Comparison of ENCODE assay signal across 39 mouse cellular contexts in the genomic region with DNA sequence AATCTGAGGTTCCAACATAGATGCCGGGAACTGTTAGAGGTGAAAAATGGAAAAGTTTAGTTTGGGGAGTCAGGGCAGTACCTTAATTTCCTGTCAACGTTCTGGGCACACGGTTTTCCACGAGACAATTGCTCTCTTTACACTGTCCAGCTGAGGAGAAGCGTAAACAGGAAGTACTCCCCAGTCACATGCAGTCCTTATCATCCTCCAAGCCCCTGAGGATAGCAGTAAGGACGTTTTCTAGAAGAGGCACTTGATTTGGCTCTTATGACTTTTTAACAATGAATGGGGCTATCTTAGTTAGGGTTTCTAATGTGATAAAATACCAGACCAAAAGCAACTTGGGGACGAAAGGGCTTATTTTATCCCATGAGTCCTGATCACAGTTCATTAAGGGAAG. TPM values are rescaled to one million over a fixed set of nuclear protein-coding genes. Genes with fewer than 3 reads are reported as not detected.
A peak's percentile ranks its signal among the peaks of the same experiment; 100 is the strongest.
DNase-seq lines count a peak whose midpoint lies in the region; ATAC-seq and TF ChIP-seq lines count a peak whose summit lies in the region.
"Had no signal": no experiment of that assay in that cellular context is flagged by ENCODE, and none has a peak within 500 bp of the region (broad histone marks: within the 10 kb centered on the region; RNA-seq: fewer than 3 reads in every experiment).

No protein-coding gene starts in this region.

- no peak overlapping the region for H3K4me3 ChIP-seq in heart, adult 2 months
- H3K4me3 ChIP-seq in heart, embryonic 12.5 days = no peak overlapping the region
- H3K4me3 ChIP-seq in liver, embryonic 11.5 days (ENCODE audit: low read depth, low read length) = no peak overlapping the region
- no peak overlapping the region for H3K4me3 ChIP-seq in bone marrow macrophage, adult 2 months (ENCODE audit: insufficient read depth, low read length)
- no peak overlapping the region for H3K4me3 ChIP-seq in small intestine, adult 2 months (ENCODE audit: low read depth, low read length)
- H3K4me3 ChIP-seq: embryonic facial prominence, embryonic 12.5 days; forebrain, embryonic 10.5 days; forebrain, embryonic 15.5 days; heart, embryonic 15.5 days; layer of hippocampus, adult 2 months; midbrain, embryonic 10.5 days; midbrain, embryonic 15.5 days; neural tube, embryonic 12.5 days had no signal

- H3K79me2 ChIP-seq in heart, adult 2 months (replicated peaks; ENCODE audit: control insufficient read depth, insufficient read depth, low read length) = no peaks in the 10 kb centered on the region

- no peaks in the 10 kb centered on the region for H3K9me3 ChIP-seq in heart, embryonic 12.5 days (replicated peaks)
- H3K9me3 ChIP-seq in liver, embryonic 11.5 days (ENCODE audit: control insufficient read depth, low read length) = no peaks in the 10 kb centered on the region
- H3K9me3 ChIP-seq: embryonic facial prominence, embryonic 12.5 days; forebrain, embryonic 10.5 days; forebrain, embryonic 15.5 days; heart, embryonic 15.5 days; midbrain, embryonic 10.5 days; midbrain, embryonic 15.5 days; neural tube, embryonic 12.5 days had no signal

- 24% methylated on average over 7 of the region's 7 CpGs for whole genome bisulfite sequencing in heart, adult 2 months
- 45% methylated on average over 7 of the region's 7 CpGs for WGBS in heart, embryonic 12.5 days
- WGBS in liver, embryonic 11.5 days = 47% methylated on average over 7 of the region's 7 CpGs
- 59% methylated on average over 7 of the region's 7 CpGs for WGBS in small intestine, adult 2 months

- H3K27me3 ChIP-seq in heart, adult 2 months (ENCODE audit: control insufficient read depth, insufficient read depth, low read length) = no peaks in the 10 kb centered on the region
- H3K27me3 ChIP-seq in heart, embryonic 12.5 days (replicated peaks) = no peaks in the 10 kb centered on the region
- H3K27me3 ChIP-seq in liver, embryonic 11.5 days (replicated peaks; ENCODE audit: control insufficient read depth, insufficient read depth, low read length) = no peaks in the 10 kb centered on the region
- no peaks in the 10 kb centered on the region for H3K27me3 ChIP-seq in small intestine, adult 2 months (ENCODE audit: control insufficient read depth, insufficient read depth, low read length)
- H3K27me3 ChIP-seq: embryonic facial prominence, embryonic 12.5 days; forebrain, embryonic 15.5 days; heart, embryonic 15.5 days; midbrain, embryonic 15.5 days; neural tube, embryonic 12.5 days had no signal

- ATAC-seq in heart, embryonic 12.5 days (ENCODE audit: insufficient number of reproducible peaks, low FRiP score) = no peak
- 0 out of 2 replicates have a peak, but pooled peaks have one; percentile 23 for ATAC-seq in liver, embryonic 11.5 days (replicated peaks; ENCODE audit: low FRiP score)
- ATAC-seq: activated CD4-positive, CD25-positive, alpha-beta regulatory T cell, adult 4 months; CD4-positive, CD25-positive, alpha-beta regulatory T cell, adult 4 months; forebrain, embryonic 15.5 days; intestine, postnatal 0 days; lung, postnatal 0 days; midbrain, embryonic 15.5 days had no signal

- intact Hi-C loops in heart, adult 2 months (cut with DNase I) = no loop called here

- no peak for TF ChIP-seq POLR2A in heart, adult 2 months (IDR thresholded peaks at IDR 0.05; ENCODE audit: insufficient read depth, low read depth, low read length)
- TF ChIP-seq POLR2A in bone marrow macrophage, adult 2 months (IDR thresholded peaks at IDR 0.05; ENCODE audit: borderline replicate concordance, low read depth, low read length) = no peak
- no peak for TF ChIP-seq POLR2A in small intestine, adult 2 months (IDR thresholded peaks at IDR 0.05; ENCODE audit: low read depth, low read length)

- no peak for TF ChIP-seq EP300 in heart, adult 2 months (IDR thresholded peaks at IDR 0.05; ENCODE audit: insufficient read depth, low read depth, low read length)

- H3K36me3 ChIP-seq in heart, adult 2 months (ENCODE audit: control insufficient read depth, insufficient read depth, low read length) = peaks cover 36% of the 10 kb centered on the region
- peaks cover 54% of the 10 kb centered on the region for H3K36me3 ChIP-seq in heart, embryonic 12.5 days
- no peaks in the 10 kb centered on the region; the same call in 1 of the 2 replicates for H3K36me3 ChIP-seq in liver, embryonic 11.5 days (ENCODE audit: control insufficient read depth, insufficient read depth, low read length)
- H3K36me3 ChIP-seq in small intestine, adult 2 months (ENCODE audit: control insufficient read depth, insufficient read depth, low read length) = peaks cover 27% of the 10 kb centered on the region

- H3K4me1 ChIP-seq in heart, adult 2 months (ENCODE audit: control insufficient read depth, insufficient read depth, low read length) = peaks cover 8% of the 10 kb centered on the region
- peaks cover 10% of the 10 kb centered on the region for H3K4me1 ChIP-seq in heart, embryonic 12.5 days (replicated peaks)
- no peaks in the 10 kb centered on the region for H3K4me1 ChIP-seq in liver, embryonic 11.5 days (replicated peaks; ENCODE audit: control insufficient read depth, insufficient read depth, low read length)
- H3K4me1 ChIP-seq in bone marrow macrophage, adult 2 months (ENCODE audit: control insufficient read depth, insufficient read depth, low read length) = peaks cover 24% of the 10 kb centered on the region
- H3K4me1 ChIP-seq in small intestine, adult 2 months (ENCODE audit: control insufficient read depth, insufficient read depth, insufficient read length, low read length) = no peaks in the 10 kb centered on the region
- H3K4me1 ChIP-seq: embryonic facial prominence, embryonic 12.5 days; forebrain, embryonic 10.5 days; forebrain, embryonic 15.5 days; midbrain, embryonic 10.5 days; midbrain, embryonic 15.5 days; neural tube, embryonic 12.5 days had no signal

- no peak overlapping the region for H3K9ac ChIP-seq in heart, adult 2 months (ENCODE audit: low read depth, low read length)
- H3K9ac ChIP-seq in heart, embryonic 12.5 days = no peak overlapping the region
- H3K9ac ChIP-seq in liver, embryonic 11.5 days (ENCODE audit: low read depth, low read length) = no peak overlapping the region
- H3K9ac ChIP-seq: embryonic facial prominence, embryonic 12.5 days; forebrain, embryonic 15.5 days; heart, embryonic 15.5 days; hindbrain, embryonic 14.5 days; midbrain, embryonic 15.5 days; neural tube, embryonic 12.5 days had no signal

- H3K27ac ChIP-seq in heart, adult 2 months = peak overlapping the region; percentile 39
- no peak overlapping the region for H3K27ac ChIP-seq in heart, embryonic 12.5 days (ENCODE audit: poor library complexity, severe bottlenecking)
- no peak overlapping the region for H3K27ac ChIP-seq in liver, embryonic 11.5 days (ENCODE audit: low read depth, low read length)
- H3K27ac ChIP-seq in bone marrow macrophage, adult 2 months (ENCODE audit: insufficient read depth, low read depth, low read length) = peak overlapping the region; percentile 57
- peak overlapping the region; percentile 5; the same call in 1 of the 2 replicates for H3K27ac ChIP-seq in small intestine, adult 2 months (ENCODE audit: insufficient read depth, low read depth, low read length)
- H3K27ac ChIP-seq: embryonic facial prominence, embryonic 12.5 days; forebrain, embryonic 10.5 days; forebrain, embryonic 15.5 days; heart, embryonic 15.5 days; hindbrain, embryonic 14.5 days; layer of hippocampus, adult 2 months; macrophage; midbrain, embryonic 10.5 days; midbrain, embryonic 15.5 days; neural tube, embryonic 12.5 days had no signal

- DNase-seq in heart, adult 2 months = no peak
- DNase-seq in liver, embryonic 11.5 days (ENCODE audit: low spot score) = no peak
- DNase-seq in liver = no peak
- DNase-seq in layer of hippocampus, adult 11-12 months (ENCODE audit: low spot score) = no peak
- DNase-seq: adrenal gland, adult 2 months; adrenal gland, postnatal 36 days; cerebellum, adult 8-10 months; embryo, embryonic 11 days; kidney, postnatal 25 days; lung, adult 18-20 months; right cerebral cortex, adult 18-20 months; thymus, adult 2 months; thymus, postnatal 36 days had no signal

- no peak for TF ChIP-seq CTCF in heart, adult 2 months (IDR thresholded peaks at IDR 0.05)
- no peak for TF ChIP-seq CTCF in bone marrow macrophage, adult 2 months (IDR thresholded peaks at IDR 0.05; ENCODE audit: low read depth, low read length)
- no peak for TF ChIP-seq CTCF in small intestine, adult 2 months (IDR thresholded peaks at IDR 0.05; ENCODE audit: extremely low read depth, insufficient read length, insufficient replicate concordance, low read depth, low read length)

- H3K4me2 ChIP-seq in heart, embryonic 12.5 days = no peak overlapping the region
- H3K4me2 ChIP-seq in liver, embryonic 11.5 days = no peak overlapping the region
- H3K4me2 ChIP-seq: embryonic facial prominence, embryonic 12.5 days; forebrain, embryonic 15.5 days; heart, embryonic 15.5 days; hindbrain, embryonic 14.5 days; midbrain, embryonic 15.5 days; neural tube, embryonic 12.5 days had no signal

RNA-seq across cellular contexts. Expression of gene Cxcr6, which starts 2.3 kb away (rescaled TPM):
- under 1 TPM in 1 of 2 experiments, not detected in 1; 0.16 TPM for total RNA-seq in heart, adult 2 months (2021)
- polyA plus RNA-seq in heart, adult 2 months (2012; rRNA removed) = 0.15 and 0.37 TPM in 2 replicates
- polyA plus RNA-seq in heart, embryonic 12.5 days (2016; fragmentation: Nextera tagmentation; extraction: Ambion mirVana) = 0.37 and 0.48 TPM in 2 replicates
- 0.22 TPM in 1 of 2 replicates, not detected in the other for polyA plus RNA-seq in liver, embryonic 11.5 days (2014; fragmentation: Nextera tagmentation; extraction: Ambion mirVana)
- polyA plus RNA-seq in bone marrow macrophage, adult 2 months (2012; ENCODE audit: insufficient read depth, insufficient read length, missing spikeins) = not detected in 2 replicates
- polyA plus RNA-seq in small intestine, adult 2 months (2012; rRNA removed) = 1.3 and 1.5 TPM in 2 replicates
- total RNA-seq: gastrocnemius, adult 8-10 months; gastrocnemius, postnatal 4 days; heart, postnatal 36 days; layer of hippocampus, adult 2 months; layer of hippocampus, postnatal 25 days; left cerebral cortex, adult 8-10 months; left cerebral cortex, postnatal 36 days had no signal
- polyA plus RNA-seq: neural tube, embryonic 12.5 days had no signal

RNA-seq across cellular contexts. Expression of gene Fyco1, which starts 43.1 kb away (rescaled TPM):
- 100 to 1,000 TPM; 251 to 262 TPM for total RNA-seq in heart, adult 2 months (2021)
- 55.5 and 101 TPM in 2 replicates for polyA plus RNA-seq in heart, adult 2 months (2012; rRNA removed)
- polyA plus RNA-seq in heart, embryonic 12.5 days (2016; fragmentation: Nextera tagmentation; extraction: Ambion mirVana) = 30.3 and 31.0 TPM in 2 replicates
- polyA plus RNA-seq in liver, embryonic 11.5 days (2014; fragmentation: Nextera tagmentation; extraction: Ambion mirVana) = 7.2 and 8.3 TPM in 2 replicates
- polyA plus RNA-seq in bone marrow macrophage, adult 2 months (2012; ENCODE audit: insufficient read depth, insufficient read length, missing spikeins) = 15.0 and 16.2 TPM in 2 replicates
- polyA plus RNA-seq in small intestine, adult 2 months (2012; rRNA removed) = 3.9 and 4.9 TPM in 2 replicates

RNA-seq across cellular contexts. Expression of gene Xcr1, which starts 53.2 kb away (rescaled TPM):
- not detected for total RNA-seq in heart, adult 2 months (2021)
- 0.14 and 0.32 TPM in 2 replicates for polyA plus RNA-seq in heart, adult 2 months (2012; rRNA removed)
- polyA plus RNA-seq in heart, embryonic 12.5 days (2016; fragmentation: Nextera tagmentation; extraction: Ambion mirVana) = not detected in 2 replicates
- not detected in 2 replicates for polyA plus RNA-seq in liver, embryonic 11.5 days (2014; fragmentation: Nextera tagmentation; extraction: Ambion mirVana)
- polyA plus RNA-seq in bone marrow macrophage, adult 2 months (2012; ENCODE audit: insufficient read depth, insufficient read length, missing spikeins) = not detected in 2 replicates
- 0.17 and 0.29 TPM in 2 replicates for polyA plus RNA-seq in small intestine, adult 2 months (2012; rRNA removed)
- total RNA-seq: gastrocnemius, adult 8-10 months; gastrocnemius, postnatal 4 days; heart, postnatal 36 days; layer of hippocampus, adult 2 months; layer of hippocampus, postnatal 25 days; left cerebral cortex, adult 8-10 months; left cerebral cortex, postnatal 36 days had no signal
- polyA plus RNA-seq: embryonic facial prominence, embryonic 12.5 days; frontal cortex, adult 2 months; heart, embryonic 15.5 days; kidney, embryonic 14.5 days; limb, embryonic 14.5 days; neural tube, embryonic 12.5 days had no signal

Comparison
In these comparisons a context has a peak if more than half of its experiments do, and no peak if none do; other contexts are left out.
1. H3K27ac ChIP-seq: peak in heart, adult 2 months (single experiment), bone marrow macrophage, adult 2 months (single experiment) and small intestine, adult 2 months (single experiment); none in heart, embryonic 12.5 days (single experiment) and liver, embryonic 11.5 days (single experiment).